Mouse (Mus musculus) ZHBTc4 (cell line): Measurements from ENCODE around the gene Serinc3.
"Not testable (repeated sequence)": the region's sequence is repeated elsewhere in the genome, so short reads cannot be mapped to it uniquely, and the experiment has no call there.

Source experiments
- DNase-seq: peaks from one replicate; pipeline ENCODE4 v3.0.0-alpha.2; 2011; ENCODE audit warnings: low read depth, low spot score

The Serinc3 gene

GRCm38 (mm10) chr2:163662698-163663221, 17.8 kb upstream of the Serinc3 start:
- no peak for DNase-seq

DNA sequence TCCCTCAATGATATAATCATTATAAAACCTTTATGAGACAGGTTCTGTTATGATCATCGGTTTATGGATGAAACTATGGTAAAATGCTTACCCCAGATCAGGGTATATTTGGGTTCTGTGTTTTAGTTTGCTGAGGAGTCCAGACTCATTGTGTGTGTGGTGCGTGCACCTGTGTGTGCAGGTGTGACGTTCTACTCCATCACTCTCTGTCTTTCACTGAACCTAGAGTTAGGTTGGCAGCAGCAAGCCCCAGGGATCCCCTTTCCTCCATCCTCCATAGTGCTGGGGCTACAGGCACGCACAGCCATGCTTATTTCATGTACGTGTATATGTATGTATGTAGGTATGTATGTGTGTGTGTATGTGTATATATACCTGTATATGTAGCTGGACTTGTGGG, 17.1 kb upstream of the Serinc3 start:
- no peak for DNase-seq

- DNase-seq, result no peak
Observed at GRCm38 (mm10) chr2:163661371-163661850, 16.5 kb upstream of the Serinc3 start.

DNA sequence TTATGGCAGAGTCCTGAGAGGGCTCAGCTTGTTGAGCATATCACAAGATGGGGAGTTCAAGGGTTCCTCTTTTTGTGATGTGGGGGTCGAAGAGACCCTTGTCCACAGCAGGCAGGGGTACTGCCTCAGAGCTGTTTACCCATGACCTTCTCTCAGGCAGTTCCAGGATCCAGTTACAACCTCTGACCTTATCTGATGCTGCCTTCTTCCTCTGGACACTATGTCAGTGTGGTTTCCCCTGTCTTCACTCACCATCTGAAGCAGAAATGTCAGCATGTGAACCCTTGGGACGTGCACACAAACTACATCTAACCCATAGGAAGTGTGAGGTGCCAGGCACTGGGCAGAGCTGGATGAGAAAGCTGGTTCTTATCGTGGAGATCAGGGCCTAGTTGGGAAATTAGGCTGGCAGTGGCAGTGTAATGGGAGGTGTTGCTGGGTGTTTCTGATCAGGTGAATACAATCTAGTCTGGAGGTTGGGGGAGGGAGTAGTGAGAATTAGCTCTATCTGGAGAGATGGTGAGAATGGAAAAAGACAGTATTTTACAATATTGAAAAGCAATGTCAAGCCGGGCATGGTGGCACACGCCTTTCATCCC, 15.3 kb upstream of the Serinc3 start:
- DNase-seq, result no peak

GRCm38 (mm10) chr2:163659431-163659830, 14.5 kb upstream of the Serinc3 start:
- peak; percentile 44 for DNase-seq

- peak; percentile 26 for DNase-seq
Observed at GRCm38 (mm10) chr2:163658941-163659340, 14.0 kb upstream of the Serinc3 start.

DNA sequence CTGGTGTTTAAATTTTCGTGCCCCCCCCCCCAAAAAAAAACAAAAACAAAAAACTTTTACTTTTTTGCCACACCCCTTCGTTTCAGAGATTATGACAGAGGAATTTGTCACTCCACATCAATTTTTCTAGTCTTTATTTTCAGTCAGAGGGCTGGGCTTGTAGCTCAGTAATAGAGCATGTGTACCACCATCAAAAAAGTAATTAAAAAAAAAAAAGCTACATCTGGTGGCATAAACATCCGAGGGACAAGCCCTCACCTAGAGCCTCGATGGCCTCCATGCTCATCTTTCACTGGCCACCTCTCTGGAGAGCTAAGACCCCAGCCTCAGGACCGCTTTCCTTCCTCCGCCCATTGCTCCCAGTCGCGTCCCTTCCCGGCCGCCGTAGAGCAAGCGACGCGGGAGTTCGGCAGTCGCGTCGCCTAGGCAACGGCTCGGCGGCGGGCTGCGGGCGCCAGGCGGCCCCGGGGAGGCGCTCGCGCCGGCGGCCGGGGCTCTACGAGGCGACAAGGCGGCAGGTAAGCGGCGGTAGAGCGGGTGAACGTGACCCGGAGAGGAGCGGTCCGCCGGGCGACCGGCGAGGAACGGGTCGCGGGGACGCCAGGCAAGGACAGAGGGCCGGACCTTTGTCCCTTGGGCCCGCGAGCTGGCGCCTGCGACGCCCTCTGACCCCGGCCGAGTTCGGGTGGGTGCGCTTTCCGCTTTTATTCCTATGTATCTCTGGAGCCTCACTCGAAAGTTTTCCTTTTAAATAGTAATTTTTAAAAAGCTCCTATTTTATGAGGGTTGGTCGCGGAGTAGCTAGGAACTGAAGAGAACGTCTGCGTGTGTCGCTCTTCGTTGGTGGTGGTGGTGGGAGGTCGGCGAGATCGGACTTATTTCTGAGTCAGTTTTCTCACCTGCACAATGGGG, 13.3 kb upstream of the Serinc3 start, which contains the start of gene Pkig:
Gene Pkig (plus strand): TSS at position 412 of the 912 bp plus-strand sequence.
- peak; percentile 92 for DNase-seq

DNA sequence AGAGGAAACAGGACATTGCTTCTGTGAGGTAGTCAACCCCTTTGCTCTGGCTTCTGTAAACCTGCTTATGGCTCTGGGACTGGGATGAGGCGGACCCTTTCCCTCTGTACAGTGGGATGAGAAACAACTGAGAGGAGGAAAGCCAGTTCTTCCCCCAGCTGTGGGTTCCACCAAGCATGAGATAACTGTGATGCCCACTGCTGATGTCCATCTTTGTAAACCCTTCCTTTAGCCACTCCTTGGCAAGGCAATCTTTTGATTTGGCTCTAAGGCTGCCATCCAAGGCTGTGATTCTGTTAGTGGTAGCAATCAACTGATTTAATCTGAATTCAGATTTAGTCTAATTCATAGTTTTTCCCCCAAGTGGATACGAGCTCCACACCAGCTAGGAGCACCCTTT, 12.6 kb upstream of the Serinc3 start:
- no peak for DNase-seq

- not testable (repeated sequence) for DNase-seq
Observed at GRCm38 (mm10) chr2:163655699-163656098, 10.8 kb upstream of the Serinc3 start.

- DNase-seq, result peak; percentile 36
Observed at GRCm38 (mm10) chr2:163646461-163647080, 1.6 kb upstream of the Serinc3 start.

DNA sequence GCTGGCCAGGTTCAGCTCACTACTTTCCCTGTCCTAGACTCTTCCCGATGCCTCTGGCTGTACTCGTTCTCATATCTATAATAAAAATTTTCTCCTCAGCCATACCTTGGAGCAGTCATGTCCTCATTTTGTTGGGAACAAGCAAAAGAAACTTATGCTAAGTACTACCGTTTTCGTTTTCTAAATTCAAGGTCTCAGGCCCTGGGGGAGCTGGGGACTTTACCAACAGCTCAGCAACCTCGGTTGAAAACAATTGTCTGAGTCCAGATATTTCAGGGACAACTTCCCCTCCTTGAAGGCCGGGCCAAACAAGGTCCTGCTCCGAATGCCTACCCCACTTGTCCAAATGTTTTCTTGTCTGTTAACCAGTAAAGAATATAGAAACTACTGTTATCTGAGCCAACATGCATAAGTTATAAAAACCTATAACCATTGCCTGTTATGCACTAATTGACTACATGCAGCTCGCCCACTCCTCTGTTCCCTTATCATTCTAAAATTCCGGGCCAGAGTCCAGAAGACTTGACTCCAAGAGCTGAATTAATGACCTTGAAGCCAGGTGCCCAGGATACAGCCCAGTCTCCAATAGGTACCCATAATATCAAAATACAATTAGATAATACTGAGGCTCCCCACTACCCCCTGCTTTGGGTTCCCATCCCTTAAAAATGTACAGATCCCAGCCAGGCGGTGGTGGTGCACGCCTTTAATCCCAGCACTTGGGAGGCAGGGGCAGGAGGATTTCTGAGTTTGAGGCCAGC, 949 bp upstream of the Serinc3 start:
- DNase-seq, result no peak

DNA sequence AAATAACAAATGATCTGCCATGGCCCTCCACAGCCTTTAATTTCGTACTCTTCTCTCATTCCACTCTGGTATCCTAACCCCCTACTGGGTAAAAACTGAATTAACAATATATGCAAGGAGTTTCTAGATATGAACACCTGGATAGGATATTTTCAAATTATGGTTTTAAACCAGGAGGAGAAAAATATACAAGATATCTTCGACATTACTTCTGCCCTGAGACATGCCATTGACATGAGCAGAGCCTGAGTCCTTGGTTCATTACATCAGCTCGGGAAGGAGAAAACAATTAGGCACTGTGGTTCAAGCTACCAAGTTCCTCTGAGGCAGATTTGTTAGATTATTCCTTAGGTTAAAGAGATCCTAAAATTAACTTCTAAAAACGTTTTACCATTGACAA, 884 bp downstream of the Serinc3 start:
- peak; percentile 13 for DNase-seq

DNA sequence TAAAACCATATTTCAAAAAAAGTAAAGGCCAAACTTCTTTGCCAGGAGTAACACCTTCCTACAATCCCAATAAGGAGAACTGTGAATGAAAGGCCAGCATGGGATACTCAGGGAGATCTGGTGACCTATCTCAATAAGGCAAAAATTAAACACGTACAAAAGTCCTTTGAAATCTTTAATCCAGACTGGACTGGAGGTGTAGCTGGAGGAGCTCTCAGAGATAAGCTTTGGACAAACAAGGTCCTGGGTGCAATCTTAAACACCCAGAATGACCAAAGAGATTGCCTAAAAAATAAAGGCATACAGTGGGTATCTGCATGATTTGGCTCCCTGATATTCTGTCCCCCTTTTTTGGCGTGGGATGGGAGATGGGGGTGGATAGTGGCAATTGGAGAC, 1.4 kb downstream of the Serinc3 start:
- no peak for DNase-seq

GRCm38 (mm10) chr2:163642685-163643575, 2.0 kb downstream of the Serinc3 start:
- DNase-seq, result no peak

DNA sequence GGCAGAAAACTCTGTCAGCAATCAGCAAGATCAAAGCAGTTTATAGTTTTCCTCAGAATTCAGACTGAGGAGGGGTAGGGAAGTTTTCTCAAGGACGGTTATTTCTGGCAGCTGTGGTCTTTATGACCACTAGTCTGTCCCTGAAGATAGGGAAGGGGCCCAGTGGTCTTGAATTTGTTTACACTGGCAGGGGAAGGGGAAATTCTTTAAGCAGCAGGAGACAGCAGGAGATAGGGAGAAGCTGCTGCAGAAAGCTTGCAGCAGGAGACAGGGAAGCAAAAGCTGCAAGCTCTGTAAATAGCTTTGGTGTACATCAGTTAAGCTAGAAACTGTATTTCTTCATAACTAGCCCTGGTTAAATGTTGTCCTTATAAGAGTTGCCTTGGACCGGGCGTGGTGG, 3.2 kb downstream of the Serinc3 start:
- no peak for DNase-seq

GRCm38 (mm10) chr2:163640493-163640892, 4.4 kb downstream of the Serinc3 start:
- DNase-seq, result no peak

- DNase-seq, result no peak
Observed at GRCm38 (mm10) chr2:163637655-163638266, 7.2 kb downstream of the Serinc3 start.

GRCm38 (mm10) chr2:163636057-163636456, 8.9 kb downstream of the Serinc3 start:
- no peak for DNase-seq

DNA sequence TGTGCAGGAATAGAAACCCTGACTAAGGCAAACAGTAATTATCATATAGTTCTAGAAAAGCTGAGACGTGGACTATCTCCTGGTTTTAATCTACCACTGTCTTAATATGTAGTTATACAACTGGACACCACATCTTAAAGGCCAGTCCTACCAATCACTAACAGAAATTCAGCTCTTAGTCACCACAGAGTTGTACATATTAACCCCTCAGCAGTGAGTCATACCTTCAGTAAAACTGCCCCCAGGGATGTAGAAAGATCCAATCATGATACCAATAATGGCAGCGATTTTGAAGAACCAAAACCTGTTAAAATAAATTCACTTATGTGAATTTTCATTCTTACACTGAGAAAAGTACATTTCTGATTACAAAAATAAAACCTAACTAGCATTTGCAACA, 10.7 kb downstream of the Serinc3 start:
- DNase-seq, result no peak

- peak; percentile 46 for DNase-seq
Observed at GRCm38 (mm10) chr2:163631715-163632114, 13.2 kb downstream of the Serinc3 start.
